Mouse (Mus musculus) B cell, adult 2 months (primary cell): ENCODE measurements around the gene Pcsk4.

Experiments
- DNase-seq, 2 experiments: peaks; one replicate each; pipeline ENCODE4 v3.0.0; 2022

The Pcsk4 gene

GRCm38 (mm10) chr10:80329273-80330081 is at the start of gene Pcsk4, which contains the start of gene Reep6:
Gene Pcsk4, minus strand, starts transcription at chr10:80329498.
Gene Reep6, plus strand, starts transcription at chr10:80329953.
- peak; percentile 97 to 98 for DNase-seq

DNA sequence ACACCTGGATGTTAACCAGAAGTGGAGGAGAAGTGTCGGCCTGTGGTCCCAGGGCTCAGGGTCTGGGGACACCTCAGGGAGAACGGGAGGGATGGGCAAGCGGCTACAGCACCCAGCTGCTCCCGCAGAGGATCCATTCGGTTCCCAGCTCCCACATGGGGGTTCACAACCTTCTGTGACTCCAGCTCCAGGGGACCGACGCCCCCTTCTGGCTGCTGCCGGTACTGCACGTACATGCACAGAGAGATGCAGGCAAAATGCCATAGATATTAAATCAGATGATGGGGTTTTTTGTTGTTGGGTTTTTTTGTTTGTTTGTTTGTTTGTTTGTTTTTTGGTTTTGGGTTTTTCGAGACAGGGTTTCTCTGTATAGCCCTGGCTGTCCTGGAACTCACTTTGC is 48.4 kb upstream of the Pcsk4 start:
- DNase-seq, result peak; percentile 76 to 77

- peak; percentile 95 for DNase-seq
Observed at GRCm38 (mm10) chr10:80376160-80376559, 46.9 kb upstream of the Pcsk4 start.

DNA sequence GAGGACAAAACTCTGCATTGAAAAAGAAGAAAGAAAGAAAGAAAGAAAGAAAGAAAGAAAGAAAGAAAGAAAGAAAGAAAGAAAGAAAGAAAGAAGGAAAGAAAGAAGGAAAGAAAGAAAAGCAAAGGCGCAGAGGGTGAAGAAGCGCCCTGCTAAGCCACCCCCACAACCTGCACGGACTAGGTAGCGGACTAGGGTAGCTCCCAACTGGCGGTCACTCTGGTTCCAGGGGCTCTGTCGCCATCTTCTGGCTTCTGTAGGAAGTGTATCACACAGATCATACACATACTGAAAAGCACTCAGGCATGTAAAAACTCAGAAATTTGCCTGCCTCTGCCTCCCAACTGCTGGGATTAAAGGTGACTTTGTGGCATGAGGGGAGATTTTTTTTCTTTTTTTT is 44.8 kb upstream of the Pcsk4 start:
- peak; percentile 84 to 87 for DNase-seq

GRCm38 (mm10) chr10:80372706-80373105 is 43.4 kb upstream of the Pcsk4 start:
- no peak for DNase-seq

DNA sequence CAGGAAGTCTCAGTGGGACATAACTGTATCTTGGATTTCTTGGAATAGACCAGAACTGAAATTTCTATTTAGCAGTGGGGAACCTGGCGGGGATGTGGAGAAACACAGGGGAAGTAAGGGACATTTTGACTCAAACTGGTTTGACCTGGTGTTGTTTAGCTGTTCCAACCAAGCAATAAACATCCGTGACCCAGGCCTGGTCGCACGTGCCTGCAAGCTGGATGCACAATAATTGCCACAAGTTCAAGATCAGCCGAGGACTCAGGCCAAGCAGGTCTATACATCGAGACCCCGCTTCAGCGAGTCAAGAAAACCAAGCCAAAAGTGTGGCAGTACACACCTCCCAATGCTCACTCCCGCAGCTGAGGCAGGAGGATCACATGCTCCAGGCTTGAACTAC is 42.7 kb upstream of the Pcsk4 start:
- no peak for DNase-seq

DNA sequence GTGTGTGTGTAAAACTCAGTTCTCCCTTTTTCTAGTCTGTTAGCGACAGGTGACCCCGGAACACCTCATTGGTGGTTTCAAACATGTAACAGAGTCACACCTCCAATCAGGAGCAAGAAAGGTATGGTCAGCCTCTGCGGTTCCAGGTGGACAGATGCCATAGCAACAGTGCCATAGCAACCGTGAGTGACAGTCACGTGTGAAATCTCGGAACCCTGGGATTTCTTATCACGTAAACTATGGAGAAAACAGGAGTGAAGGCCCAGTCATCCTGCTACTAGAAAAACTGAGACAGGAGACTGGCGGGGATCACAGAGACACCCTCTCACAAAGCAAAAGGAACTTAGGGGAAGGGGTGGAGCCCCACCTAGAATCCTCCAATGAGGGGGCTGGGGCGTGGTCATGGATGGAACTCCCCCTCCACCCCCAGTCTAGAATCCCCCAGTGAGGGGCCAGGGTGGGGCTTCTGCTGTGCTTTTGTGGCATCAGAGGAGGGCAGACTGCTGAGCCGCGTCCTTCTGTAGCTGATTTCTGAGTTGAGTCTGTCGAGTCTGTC is 42.2 kb upstream of the Pcsk4 start:
- DNase-seq, result peak; percentile 91 to 94

DNA sequence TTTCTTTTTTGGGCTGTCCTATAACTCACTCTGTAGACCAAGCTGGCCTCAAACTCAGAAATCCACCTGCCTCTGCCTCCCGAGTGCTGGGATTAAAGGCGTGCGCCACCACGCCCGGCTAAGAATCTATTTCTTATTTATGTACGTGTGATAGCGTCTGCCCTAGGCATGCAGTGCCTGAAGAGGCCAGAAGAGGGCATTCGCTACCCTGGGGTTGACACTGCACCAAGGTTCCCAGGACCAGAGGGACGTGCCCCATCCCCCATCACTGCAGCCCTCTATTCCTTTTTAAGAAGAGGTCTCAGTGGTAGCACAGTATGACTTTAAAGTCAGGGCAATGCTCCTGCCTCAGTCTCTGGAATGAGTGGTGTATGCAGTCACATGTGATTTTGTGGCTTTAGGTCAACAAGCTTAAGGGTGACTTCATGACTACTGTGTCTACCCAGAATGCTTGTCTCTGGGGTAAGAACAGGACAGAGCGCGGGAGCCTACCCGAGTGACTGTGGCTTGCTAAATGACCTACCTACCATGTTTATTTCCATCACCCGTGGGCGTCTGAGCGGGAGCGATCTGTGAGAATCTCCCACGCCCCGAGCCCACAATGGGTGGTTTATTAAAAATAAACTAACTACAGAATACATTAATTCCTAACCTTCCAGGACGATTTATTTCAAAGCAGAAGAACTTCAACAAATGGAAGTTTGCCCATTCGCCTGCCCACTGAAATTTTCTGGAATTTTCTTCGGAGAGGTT is 40.9 kb upstream of the Pcsk4 start:
- DNase-seq, result peak; percentile 59 to 61

- no peak for DNase-seq
Observed at GRCm38 (mm10) chr10:80368392-80368791, 39.1 kb upstream of the Pcsk4 start.

DNA sequence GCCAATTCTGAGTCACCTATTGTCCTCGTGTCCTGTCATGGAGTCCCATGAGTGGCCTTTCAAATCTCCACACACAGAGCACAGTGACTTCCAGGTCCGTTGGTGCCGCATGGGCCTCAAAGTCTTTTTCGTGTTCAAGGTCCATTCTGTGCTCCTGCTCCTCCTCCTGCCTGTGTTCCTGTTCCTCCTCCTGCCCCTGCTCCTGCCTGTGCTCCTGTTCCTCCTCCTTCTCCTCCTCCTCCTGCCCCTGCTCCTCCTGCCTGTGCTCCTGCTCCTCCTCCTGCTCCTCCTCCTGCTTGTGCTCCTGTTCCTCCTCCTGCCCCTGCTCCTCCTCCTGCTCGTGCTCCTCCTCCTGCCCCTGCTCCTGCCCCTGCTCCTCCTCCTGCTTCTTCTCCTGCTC is 38.7 kb upstream of the Pcsk4 start:
- no peak for DNase-seq

- DNase-seq, result no peak
Observed at GRCm38 (mm10) chr10:80365736-80366135, 36.4 kb upstream of the Pcsk4 start.

- DNase-seq, result no peak
Observed at GRCm38 (mm10) chr10:80363734-80364133, 34.4 kb upstream of the Pcsk4 start.

GRCm38 (mm10) chr10:80357994-80358639 is 28.8 kb upstream of the Pcsk4 start:
- peak; percentile 37 to 39 for DNase-seq

GRCm38 (mm10) chr10:80357336-80357735 is 28.0 kb upstream of the Pcsk4 start:
- peak in 1 of 2 experiments; percentile 9 for DNase-seq

GRCm38 (mm10) chr10:80356737-80357136 is 27.4 kb upstream of the Pcsk4 start:
- peak in 1 of 2 experiments; percentile 18 for DNase-seq

- DNase-seq, result no peak
Observed at GRCm38 (mm10) chr10:80356001-80356682, 26.8 kb upstream of the Pcsk4 start, which contains the start of gene Plk5. Gene Plk5, plus strand, starts transcription at chr10:80356459.

DNA sequence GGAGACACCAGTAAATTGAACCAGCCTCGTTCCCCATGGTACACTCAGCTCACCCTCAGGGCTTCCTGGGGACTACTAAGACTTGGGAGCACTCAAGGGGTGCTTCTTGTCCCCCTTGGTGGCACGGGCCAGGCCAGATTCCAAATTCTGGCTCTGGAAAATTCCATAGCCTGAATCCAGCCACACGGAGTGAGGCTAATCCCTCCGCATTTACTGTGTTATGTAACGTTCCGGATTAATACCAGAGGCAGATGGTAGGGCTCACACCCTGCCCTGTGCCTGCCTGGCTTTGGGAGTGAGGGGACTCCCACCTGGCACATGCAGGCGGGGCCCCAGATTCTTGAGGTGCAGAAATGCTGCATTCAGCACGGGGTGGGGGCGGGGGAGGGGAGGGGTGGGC is 26.1 kb upstream of the Pcsk4 start:
- DNase-seq, result no peak

- no peak for DNase-seq
Observed at GRCm38 (mm10) chr10:80352727-80353126, 23.4 kb upstream of the Pcsk4 start.

DNA sequence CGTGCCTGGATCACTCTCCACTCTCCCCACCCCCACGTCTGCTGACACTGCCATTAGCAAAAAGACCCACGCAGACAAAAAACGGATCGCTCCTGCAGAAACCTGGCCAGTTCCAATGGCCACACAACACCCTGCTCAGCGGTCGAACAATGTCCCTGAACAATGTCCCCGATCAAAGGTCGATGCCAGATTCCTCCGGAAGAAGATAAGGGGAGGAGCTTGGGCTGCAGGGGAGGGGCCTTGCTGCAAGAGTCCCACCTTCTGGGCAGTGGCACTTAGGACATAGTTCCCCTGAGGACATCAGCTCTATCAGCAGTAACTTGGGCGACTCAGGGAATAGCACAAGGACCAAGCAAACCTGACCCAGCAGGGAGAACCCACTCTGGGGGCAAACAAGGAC is 22.6 kb upstream of the Pcsk4 start:
- no peak for DNase-seq

DNA sequence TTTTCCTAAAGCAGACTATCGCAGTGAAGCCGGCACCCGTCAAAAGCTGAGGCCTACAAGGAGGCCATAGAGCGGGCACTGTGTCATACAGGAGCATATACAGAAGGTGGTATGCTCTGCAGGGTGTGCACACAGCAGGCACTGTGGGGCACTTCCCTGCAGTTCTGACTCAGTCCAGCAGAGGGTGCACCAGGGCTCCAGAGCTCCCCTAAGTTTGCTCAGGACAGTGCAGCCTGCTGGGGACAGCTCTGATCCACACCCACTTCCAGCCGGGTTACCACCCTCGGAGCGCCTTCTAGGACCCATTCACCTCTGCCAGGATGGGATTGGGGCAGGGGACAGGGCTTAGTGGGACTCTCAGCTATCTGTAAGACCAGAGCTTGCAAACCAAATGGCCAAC is 21.0 kb upstream of the Pcsk4 start:
- DNase-seq, result peak; percentile 94

GRCm38 (mm10) chr10:80348981-80349380 is 19.7 kb upstream of the Pcsk4 start:
- no peak for DNase-seq

- peak; percentile 83 to 85 for DNase-seq
Observed at GRCm38 (mm10) chr10:80348244-80348781, 19.0 kb upstream of the Pcsk4 start, which contains the start of gene Adamtsl5. Gene Adamtsl5, minus strand, starts transcription at chr10:80348412.
